Mouse (Mus musculus) neural tube, embryonic 14.5 days (tissue): ENCODE results near the gene Slc25a17. TPM values are rescaled to one million over a fixed set of nuclear protein-coding genes. Genes with fewer than 3 reads are reported as not detected.

Experiments
- ATAC-seq: fragments of 200-750 bp; cut with Nextera tagmentation; 2 replicates; pipeline ENCODE4 v1.8.0; 2017; ENCODE audit warnings: low read depth, mild to moderate bottlenecking, moderate TSS enrichment, moderate library complexity
- H3K27ac ChIP-seq: fragments of 300-500 bp; sonication (generic); 2 replicates; pipeline ENCODE4 v1.5.1; 2014; ENCODE audit warnings: low read depth, mild to moderate bottlenecking, control low read depth, low read length, moderate library complexity, mixed read lengths
- H3K27me3 ChIP-seq: fragments of 300-500 bp; sonication (generic); 2 replicates; pipeline ENCODE4 v1.6.1; 2014; ENCODE audit warnings: low read length; ENCODE audit not compliant: control insufficient read depth, insufficient read depth
- H3K36me3 ChIP-seq: fragments of 300-500 bp; sonication (generic); 2 replicates; pipeline ENCODE4 v1.6.1; 2014; ENCODE audit warnings: low read length, mixed read lengths; ENCODE audit not compliant: control insufficient read depth, insufficient read depth
- H3K4me1 ChIP-seq: fragments of 300-500 bp; sonication (generic); 2 replicates; pipeline ENCODE4 v1.6.1; 2014; ENCODE audit warnings: low read length; ENCODE audit not compliant: control insufficient read depth, insufficient read depth
- H3K4me2 ChIP-seq: fragments of 300-500 bp; sonication (generic); 2 replicates; pipeline ENCODE4 v1.6.1; 2014; ENCODE audit warnings: mild to moderate bottlenecking, low read depth, low read length, control low read depth
- H3K4me3 ChIP-seq: fragments of 300-500 bp; sonication (generic); 2 replicates; pipeline ENCODE4 v1.5.1; 2014; ENCODE audit warnings: low read depth, low read length, control low read depth, mixed read lengths
- H3K9ac ChIP-seq: fragments of 300-500 bp; sonication (generic); replicated peaks from 2 replicates; pipeline ENCODE4 v1.6.1; 2014; ENCODE audit warnings: low read depth, mild to moderate bottlenecking, control low read depth, low read length, mixed read lengths
- H3K9me3 ChIP-seq: fragments of 300-500 bp; sonication (generic); 2 replicates; pipeline ENCODE4 v1.6.1; 2016; ENCODE audit warnings: low read length; ENCODE audit not compliant: control insufficient read depth
- WGBS: fragments of 180-500 bp; shearing (Covaris S2); extraction: QIAGEN DNeasy Blood & Tissue Kit; methylation state at CpG from one replicate; pipeline ENCODE4 v1.1.7; 2014; 5-methylcytosine and 5-hydroxymethylcytosine counted together
- polyA plus RNA-seq: library from polyadenylated mRNA; unstranded; fragments of >200 nt; fragmentation: Nextera tagmentation; extraction: Ambion mirVana; gene quantifications from 2 replicates; pipeline ENCODE4 v1.2.1, GENCODE M21; 2014

The Slc25a17 gene
- polyA plus RNA-seq, 1 experiment from 2014 or later, result 157 TPM

DNA sequence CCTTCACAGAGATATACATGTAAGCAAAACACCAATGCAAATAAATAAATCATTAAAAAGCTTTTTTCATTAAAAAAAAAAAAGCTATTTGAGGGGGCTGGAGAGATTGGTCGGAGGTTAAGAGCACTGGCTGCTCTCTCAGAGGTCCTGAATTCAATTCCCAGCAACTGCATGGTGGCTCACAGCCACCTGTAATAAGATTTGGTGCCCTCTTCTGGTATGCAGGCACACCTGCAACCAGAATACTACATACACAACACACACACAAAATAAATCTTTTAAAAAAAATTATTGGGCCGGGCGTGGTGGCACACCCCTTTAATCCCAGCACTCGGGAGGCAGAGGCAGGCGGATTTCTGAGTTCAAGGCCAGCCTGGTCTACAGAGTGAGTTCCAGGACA lies 25.7 kb upstream of the Slc25a17 start:
- Histone ChIP-seq H3K4me1 (no peaks in the 10 kb centered on the region), H3K9ac (no peak overlapping the region), H3K9me3 (no peaks in the 10 kb centered on the region), H3K36me3 (peaks cover 44% of the 10 kb centered on the region), H3K4me2 (no peak overlapping the region), H3K27ac (no peak overlapping the region), H3K27me3 (no peaks in the 10 kb centered on the region), H3K4me3 (no peak overlapping the region)
- 96% methylated on average over 5 of the region's 5 CpGs for WGBS
- no peak for ATAC-seq

DNA sequence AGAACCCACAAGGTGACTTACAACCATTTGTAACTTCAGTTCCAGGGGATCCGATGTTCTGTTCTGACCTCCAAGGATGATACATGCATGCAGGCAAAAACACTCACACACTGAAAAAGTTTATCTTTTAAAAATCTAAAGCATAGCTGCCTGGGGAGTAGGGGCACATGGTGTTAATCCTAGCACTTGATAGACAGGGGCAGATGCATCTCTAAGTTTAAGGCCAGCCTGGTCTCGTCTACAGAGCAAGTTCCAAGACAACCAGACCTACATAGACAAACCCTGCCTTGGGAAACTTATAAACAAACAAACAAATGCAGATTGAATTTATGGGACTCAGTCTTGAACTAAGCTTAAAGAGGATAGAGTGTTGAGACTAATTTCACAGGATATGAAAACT lies 18.2 kb upstream of the Slc25a17 start:
- no peaks in the 10 kb centered on the region for H3K9me3 ChIP-seq
- H3K4me3 ChIP-seq, result no peak overlapping the region
- H3K4me2 ChIP-seq, result no peak overlapping the region
- H3K9ac ChIP-seq, result no peak overlapping the region
- H3K36me3 ChIP-seq, result peaks cover 29% of the 10 kb centered on the region
- no peak for ATAC-seq
- H3K4me1 ChIP-seq, result no peaks in the 10 kb centered on the region
- H3K27me3 ChIP-seq, result no peaks in the 10 kb centered on the region
- 89% methylated on average over 2 of the region's 2 CpGs for WGBS
- H3K27ac ChIP-seq, result no peak overlapping the region

DNA sequence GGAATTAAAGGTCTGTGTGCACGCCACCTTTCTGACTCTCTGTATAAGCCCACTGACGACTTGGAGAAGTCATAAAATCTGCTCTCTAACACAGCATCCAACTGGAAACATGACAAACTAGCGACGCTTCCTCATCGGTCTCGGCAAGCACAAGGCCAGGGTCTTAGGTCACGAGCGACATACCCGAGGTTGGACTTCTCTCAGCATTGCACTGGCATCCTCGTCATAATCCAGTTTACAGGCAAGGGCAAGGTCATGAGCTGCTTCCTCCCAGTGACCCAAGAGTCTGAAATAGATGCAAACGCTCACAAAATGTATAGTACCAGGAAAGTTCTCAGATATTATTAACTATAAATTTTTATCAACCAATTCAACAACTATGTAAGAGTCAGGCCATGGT lies 14.0 kb upstream of the Slc25a17 start:
- Histone ChIP-seq H3K27ac (no peak overlapping the region), H3K4me2 (no peak overlapping the region), H3K4me1 (no peaks in the 10 kb centered on the region), H3K9ac (no peak overlapping the region), H3K4me3 (no peak overlapping the region), H3K9me3 (no peaks in the 10 kb centered on the region), H3K27me3 (no peaks in the 10 kb centered on the region), H3K36me3 (peaks cover 45% of the 10 kb centered on the region)
- WGBS, result 91% methylated on average over 11 of the region's 11 CpGs
- no peak for ATAC-seq

DNA sequence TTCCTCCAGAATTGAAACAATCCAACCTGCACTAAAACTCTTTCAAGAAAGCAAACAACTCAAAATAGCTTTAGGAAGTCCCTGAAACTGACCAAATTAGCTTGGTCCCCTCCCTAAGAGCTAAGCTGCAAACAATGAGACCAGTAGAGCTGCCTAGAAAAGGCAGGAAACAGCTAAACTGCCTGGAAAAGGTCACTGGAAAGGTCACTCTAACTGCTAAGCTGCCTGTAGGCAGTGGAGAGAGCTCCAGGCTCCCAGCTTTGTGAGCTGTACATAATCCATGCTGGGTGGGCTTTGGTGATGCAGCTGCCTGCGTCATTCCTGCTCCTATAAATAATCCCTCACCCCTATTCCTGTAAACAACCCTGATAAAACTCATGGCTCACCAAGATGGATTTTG lies 9.7 kb upstream of the Slc25a17 start:
- Histone ChIP-seq H3K27me3 (no peaks in the 10 kb centered on the region), H3K4me1 (no peaks in the 10 kb centered on the region), H3K36me3 (peaks cover 71% of the 10 kb centered on the region), H3K4me2 (no peak overlapping the region), H3K9me3 (no peaks in the 10 kb centered on the region), H3K9ac (no peak overlapping the region), H3K27ac (no peak overlapping the region), H3K4me3 (no peak overlapping the region)
- ATAC-seq, result no peak
- WGBS, result 63% methylated on average over 1 of the region's 1 CpGs

DNA sequence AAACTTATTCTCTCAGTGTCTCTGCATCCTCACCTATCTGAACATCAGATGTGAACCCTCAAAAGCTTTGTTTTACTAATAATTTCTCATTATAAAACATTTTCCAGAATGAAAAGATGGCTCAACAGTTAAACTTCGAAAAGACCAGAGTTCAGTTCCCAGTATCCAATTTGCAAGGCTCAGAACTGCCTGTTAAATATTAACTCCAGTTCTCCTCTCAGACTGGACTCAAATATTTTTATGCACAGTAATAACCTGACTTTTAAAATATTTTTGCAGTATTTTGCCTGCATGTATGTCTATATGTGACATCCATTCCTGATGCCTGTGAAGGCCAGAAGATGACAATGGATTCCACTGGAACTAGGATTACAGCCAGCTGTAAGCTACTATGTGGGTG lies 8.0 kb upstream of the Slc25a17 start:
- no peak for ATAC-seq
- H3K4me1 ChIP-seq, result no peaks in the 10 kb centered on the region
- H3K4me2 ChIP-seq, result no peak overlapping the region
- 98% methylated on average over 1 of the region's 1 CpGs for WGBS
- H3K36me3 ChIP-seq, result peaks cover 78% of the 10 kb centered on the region
- H3K4me3 ChIP-seq, result no peak overlapping the region
- H3K27me3 ChIP-seq, result no peaks in the 10 kb centered on the region
- no peak overlapping the region for H3K9ac ChIP-seq
- no peak overlapping the region for H3K27ac ChIP-seq
- no peaks in the 10 kb centered on the region for H3K9me3 ChIP-seq

DNA sequence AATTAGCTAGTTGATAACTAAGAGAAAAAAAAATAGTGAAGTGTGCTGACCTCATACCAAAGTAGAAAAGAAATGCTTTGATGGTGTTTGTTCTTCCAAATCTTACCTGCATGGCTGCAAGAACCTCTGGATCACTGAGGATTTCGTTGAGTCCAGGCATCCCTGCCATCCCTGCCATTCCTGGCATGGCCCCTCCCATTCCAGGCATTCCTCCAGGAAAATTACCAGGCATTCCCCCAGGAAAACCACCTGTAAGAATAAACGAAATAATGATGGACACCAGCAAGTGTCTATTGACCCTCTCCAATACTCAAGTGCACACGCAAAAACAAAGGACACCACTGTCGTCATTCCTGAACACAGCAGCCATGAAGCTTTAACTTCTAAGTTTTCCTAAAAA lies 5.6 kb upstream of the Slc25a17 start:
- Histone ChIP-seq H3K9me3 (no peaks in the 10 kb centered on the region), H3K27ac (no peak overlapping the region), H3K27me3 (no peaks in the 10 kb centered on the region), H3K4me3 (no peak overlapping the region), H3K9ac (no peak overlapping the region), H3K4me1 (0 out of 2 replicates have a peak, but pooled peaks cover 2% of the 10 kb centered on the region), H3K36me3 (peaks cover 71% of the 10 kb centered on the region), H3K4me2 (no peak overlapping the region)
- 92% methylated on average over 4 of the region's 4 CpGs for WGBS
- no peak for ATAC-seq

DNA sequence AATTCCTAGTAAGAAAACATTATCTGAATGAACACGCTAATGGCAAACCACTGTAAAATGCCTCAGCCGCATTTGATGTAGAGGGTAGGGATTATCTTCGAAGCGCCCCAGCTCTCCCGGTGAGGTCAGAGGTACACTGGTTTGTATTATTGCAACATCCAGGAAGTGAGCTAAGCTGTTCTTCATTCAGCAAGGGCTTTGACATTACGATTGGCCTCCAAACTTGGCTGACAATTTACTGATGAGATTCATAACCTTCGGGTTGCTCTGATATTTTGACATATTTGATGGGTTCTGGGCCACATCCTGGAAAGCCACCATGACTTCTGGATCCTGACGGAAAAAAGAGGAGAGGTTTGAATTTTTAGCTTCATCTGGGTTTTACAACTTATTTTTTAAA lies 4.6 kb upstream of the Slc25a17 start:
- 0 out of 2 replicates have a peak, but pooled peaks cover 7% of the 10 kb centered on the region for H3K4me1 ChIP-seq
- 96% methylated on average over 8 of the region's 8 CpGs for WGBS
- H3K36me3 ChIP-seq, result peaks cover 61% of the 10 kb centered on the region
- H3K27ac ChIP-seq, result no peak overlapping the region
- no peak overlapping the region for H3K4me3 ChIP-seq
- no peaks in the 10 kb centered on the region for H3K27me3 ChIP-seq
- no peak overlapping the region for H3K4me2 ChIP-seq
- H3K9ac ChIP-seq, result no peak overlapping the region
- ATAC-seq, result no peak
- H3K9me3 ChIP-seq, result no peaks in the 10 kb centered on the region

DNA sequence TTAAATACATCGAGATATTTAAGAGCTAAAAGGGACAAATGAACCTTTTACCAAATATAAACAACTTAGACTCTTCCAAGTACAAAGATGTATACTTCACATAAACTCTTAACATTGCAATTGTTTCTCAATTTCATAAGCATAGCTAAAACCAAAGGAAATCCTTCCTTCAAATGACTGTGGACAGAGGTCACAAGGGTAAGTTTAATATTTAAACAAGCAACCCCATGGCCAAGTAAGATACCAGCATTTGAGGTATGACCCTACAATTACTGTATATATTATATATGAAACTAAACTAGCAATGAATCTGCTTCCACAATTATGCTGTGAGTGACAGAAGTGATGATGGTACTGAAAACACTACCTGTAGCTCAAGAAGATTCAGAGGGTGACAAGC lies 3.7 kb upstream of the Slc25a17 start:
- Histone ChIP-seq H3K27me3 (no peaks in the 10 kb centered on the region), H3K36me3 (peaks cover 59% of the 10 kb centered on the region), H3K9me3 (no peaks in the 10 kb centered on the region), H3K9ac (no peak overlapping the region), H3K4me1 (peaks cover 14% of the 10 kb centered on the region), H3K4me3 (no peak overlapping the region), H3K27ac (no peak overlapping the region), H3K4me2 (no peak overlapping the region)
- ATAC-seq, result no peak
- WGBS, result 98% methylated on average over 1 of the region's 1 CpGs

DNA sequence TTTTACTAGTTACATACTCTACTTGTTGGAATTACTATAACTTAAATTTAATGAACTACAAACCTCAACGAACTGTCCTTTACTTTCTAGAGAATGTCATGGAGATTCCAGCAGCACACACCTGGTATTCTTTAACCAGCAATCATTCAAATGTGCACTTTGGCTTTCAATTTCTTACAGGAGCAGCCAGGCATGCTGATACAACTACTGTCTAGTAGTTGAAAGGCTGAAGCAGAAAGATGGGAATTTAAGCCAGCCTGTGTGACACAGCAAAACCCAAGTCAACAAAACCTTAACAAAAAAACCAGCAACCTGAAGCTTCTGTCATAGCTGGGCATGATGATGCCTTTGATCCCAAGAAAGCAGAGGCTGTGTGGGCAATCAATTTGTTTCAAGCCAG lies 1.9 kb upstream of the Slc25a17 start:
- Histone ChIP-seq H3K9me3 (no peaks in the 10 kb centered on the region), H3K4me1 (peaks cover 14% of the 10 kb centered on the region), H3K4me2 (no peak overlapping the region), H3K4me3 (no peak overlapping the region), H3K27me3 (no peaks in the 10 kb centered on the region), H3K9ac (no peak overlapping the region), H3K27ac (no peak overlapping the region), H3K36me3 (peaks cover 47% of the 10 kb centered on the region)
- WGBS, result 91% methylated on average over 1 of the region's 1 CpGs
- no peak for ATAC-seq
